Comparison of ENCODE assay signal across 1 mouse cellular context in the genomic region with DNA sequence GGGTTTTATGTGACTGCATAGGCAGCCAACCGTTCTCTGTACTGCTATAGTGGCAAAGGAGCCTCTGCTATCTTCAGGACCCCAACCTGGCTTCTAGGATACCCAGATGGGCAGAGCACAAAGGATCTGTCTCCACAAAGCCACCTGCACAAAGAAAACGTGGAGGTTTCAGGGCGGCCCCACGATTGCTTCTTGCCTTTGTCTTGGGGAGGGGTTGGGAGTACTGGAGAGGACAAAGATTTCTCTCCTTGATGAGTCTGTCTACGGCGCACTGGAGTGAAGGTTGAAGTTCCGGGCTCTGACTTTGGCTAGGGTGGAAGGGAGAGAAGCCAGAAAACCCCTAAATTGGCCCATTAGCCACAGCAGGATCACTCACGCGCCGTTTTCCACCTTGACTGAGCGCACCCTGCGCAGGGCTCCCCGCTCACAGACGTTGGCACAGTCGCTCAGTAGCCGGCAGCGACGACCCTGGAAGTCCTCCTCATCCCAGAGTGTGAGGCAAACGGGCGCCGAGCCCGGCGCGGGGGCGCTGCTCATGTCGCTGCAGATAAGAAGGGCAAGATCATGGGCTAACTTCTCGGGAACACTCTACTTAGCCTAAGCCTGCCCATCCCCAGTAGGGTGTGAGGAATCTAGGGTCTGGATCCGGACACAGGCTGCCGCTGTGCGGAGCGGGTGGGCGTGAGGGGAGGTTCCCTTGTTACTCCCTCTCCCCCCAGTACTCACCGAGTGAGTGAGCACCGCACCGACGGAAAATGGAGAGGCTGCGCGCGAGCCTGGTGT.
TF ChIP-seq lines count a peak whose summit lies in the region.

No protein-coding gene starts in this region.

TF ChIP-seq in CH12.LX, 34 proteins besides CTCF, POLR2A, EP300 and RAD21 (continued from another document):
- TF ChIP-seq POLR2AphosphoS2 (IDR thresholded peaks at IDR 0.05; ENCODE audit: low read depth, low read length) (no peak), ELF1 (IDR thresholded peaks at IDR 0.05; ENCODE audit: low read depth, low read length) (no peak), HCFC1 (IDR thresholded peaks at IDR 0.05; ENCODE audit: low read depth, low read length) (no peak), BHLHE40 (IDR thresholded peaks at IDR 0.05; ENCODE audit: low read depth, low read length) (no peak)
TF ChIP-seq in CH12.LX: peak in this region for 0.
